Mouse (Mus musculus) megakaryocyte, embryonic 14.5 days (primary cell): ENCODE data around the gene Dusp10.

Source experiments
- FLI1 ChIP-seq: IDR thresholded peaks from 2 replicates; pipeline ENCODE4 v1.6.1; 2012; ENCODE audit warnings: low read length, inconsistent platforms, mixed read lengths
- GATA1 ChIP-seq: IDR thresholded peaks from 3 replicates; pipeline ENCODE4 v1.6.1; 2012; ENCODE audit warnings: mixed read lengths, low read length, inconsistent platforms, borderline replicate concordance

- TF ChIP-seq GATA1 = no peak
- no peak for TF ChIP-seq FLI1
Measured at GRCm38 (mm10) chr1:184052331-184052730, 39.2 kb downstream of the Dusp10 start.
